Mouse (Mus musculus) kidney, adult 2 months (tissue): ENCODE data around the gene Arpp21.

ENCODE experiments used
- CTCF ChIP-seq: fragments of 200-500 bp; conservative IDR thresholded peaks from 2 replicates; pipeline ENCODE4 v1.5.1; 2011; ENCODE audit warnings: low read depth, mild to moderate bottlenecking, control low read depth, low read length, moderate library complexity, mixed read lengths; ENCODE audit not compliant: insufficient read depth, insufficient read length
- POLR2A ChIP-seq: fragments of 200-500 bp; IDR thresholded peaks from one replicate; pipeline ENCODE4 v1.6.1; 2011; ENCODE audit warnings: low read depth, low read length, control low read depth

DNA sequence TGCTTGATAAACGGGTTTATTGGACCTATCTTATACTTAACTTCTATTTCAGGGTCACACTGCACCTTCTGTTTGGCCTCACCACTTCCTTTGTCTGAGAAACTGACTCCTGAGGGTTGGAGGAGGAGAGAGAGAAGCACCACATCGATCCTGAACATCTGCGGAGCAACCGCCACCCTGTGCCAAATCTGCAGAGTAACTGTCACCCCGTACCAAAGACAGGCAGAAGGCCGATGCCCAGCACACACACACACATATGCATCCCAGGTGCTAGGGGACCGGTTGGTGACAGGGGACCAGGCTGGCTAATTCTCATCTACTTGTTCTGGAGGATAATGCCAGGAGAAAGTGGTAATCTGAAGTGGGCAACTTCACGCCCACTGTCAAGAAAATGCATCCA, 16.4 kb downstream of the Arpp21 start:
- no peak for TF ChIP-seq POLR2A
- TF ChIP-seq CTCF = no peak
